Mouse (Mus musculus): ENCODE measurements around the gene Mok.

Gene Mok

GRCm38 (mm10) chr12:110850010-110850928, 9.5 kb upstream of the Mok start, which contains the start of gene Zfp839:
Gene Zfp839 (plus strand): TSS chr12:110850253.
- peak; percentile 88 for DNase-seq (ENCODE audit: low spot score)

DNA sequence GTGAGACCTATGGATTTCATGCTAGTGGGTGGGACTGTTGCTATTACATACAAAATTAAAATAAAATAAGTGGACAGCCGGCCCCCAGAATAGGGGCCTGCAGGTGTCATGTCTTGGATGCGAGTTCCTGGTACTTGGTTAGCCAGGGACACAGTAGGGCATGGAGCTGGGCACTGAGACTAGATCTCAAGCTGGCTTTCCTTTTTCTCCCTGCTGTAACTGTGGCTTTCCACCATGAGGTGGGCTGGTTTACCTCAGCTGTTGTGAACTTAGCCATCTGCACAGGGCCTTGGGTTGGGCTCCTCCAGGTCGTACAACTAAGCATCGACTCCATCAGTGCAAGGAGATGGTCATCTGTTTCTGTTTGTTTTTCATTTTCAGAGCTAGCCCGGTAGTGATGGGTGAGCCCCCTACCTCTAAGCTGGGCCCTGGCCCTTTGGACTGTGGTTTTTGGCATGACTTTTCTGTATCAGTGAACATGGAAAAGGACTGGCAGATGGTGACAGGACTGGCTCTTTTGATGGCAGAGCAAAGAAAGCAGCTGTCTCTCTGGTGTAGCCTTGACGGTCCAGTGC, 5.5 kb upstream of the Mok start:
- DNase-seq (ENCODE audit: low spot score) = no peak

- DNase-seq (ENCODE audit: low spot score) = peak; percentile 85
Observed at GRCm38 (mm10) chr12:110845131-110845880, 4.6 kb upstream of the Mok start.

DNA sequence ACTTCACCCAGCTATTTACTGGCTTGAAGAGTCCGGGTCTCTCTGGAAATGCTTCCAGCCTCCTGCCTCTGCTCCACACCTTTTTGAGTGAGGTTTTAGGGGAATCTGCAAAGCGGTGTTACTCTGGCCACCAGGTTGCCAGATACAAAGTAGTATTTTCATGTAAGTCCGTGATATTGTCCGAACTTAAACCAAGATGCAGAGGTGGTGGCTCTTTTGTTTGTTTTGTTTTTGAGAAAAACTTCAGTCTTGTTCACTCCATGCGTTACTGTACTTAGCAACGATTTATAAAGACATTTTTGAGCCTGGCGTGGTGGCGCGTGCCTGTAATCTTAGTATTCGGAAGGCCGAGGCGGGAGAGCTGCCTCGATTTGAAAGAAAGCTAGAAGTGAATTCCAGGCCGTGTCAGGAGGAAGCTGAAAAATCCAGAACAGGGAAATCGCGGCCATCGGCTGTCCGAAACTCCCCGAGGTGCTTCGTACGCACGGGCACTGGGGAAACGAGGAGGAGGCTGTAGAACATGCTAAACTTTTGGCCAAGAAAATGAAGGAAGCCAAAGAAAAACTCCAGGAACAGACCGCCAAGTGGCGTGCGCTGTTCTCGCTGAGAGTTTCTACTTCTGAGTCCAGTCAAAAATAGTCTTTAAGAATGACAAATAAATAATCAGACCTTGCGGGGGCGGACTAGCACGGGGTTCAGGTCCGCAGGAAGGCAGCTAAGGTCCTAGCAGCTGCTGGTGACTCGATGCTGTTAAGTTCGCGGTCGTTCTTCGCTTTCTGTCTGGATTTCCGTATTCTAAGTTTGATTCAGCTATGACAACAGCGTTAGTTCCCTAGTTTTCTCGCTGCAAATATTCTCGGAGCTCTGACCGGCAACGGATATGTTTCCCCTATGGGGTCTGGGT, 3.7 kb upstream of the Mok start:
- no peak for DNase-seq (ENCODE audit: low spot score)

GRCm38 (mm10) chr12:110843194-110844048, 2.7 kb upstream of the Mok start:
- DNase-seq (ENCODE audit: low spot score) = peak; percentile 83

GRCm38 (mm10) chr12:110841731-110842493, 1.2 kb upstream of the Mok start:
- DNase-seq (ENCODE audit: low spot score) = no peak

- DNase-seq (ENCODE audit: low spot score) = no peak
Observed at GRCm38 (mm10) chr12:110837850-110838249, 2.9 kb downstream of the Mok start.

GRCm38 (mm10) chr12:110837192-110837841, 3.4 kb downstream of the Mok start:
- no peak for DNase-seq (ENCODE audit: low spot score)

DNA sequence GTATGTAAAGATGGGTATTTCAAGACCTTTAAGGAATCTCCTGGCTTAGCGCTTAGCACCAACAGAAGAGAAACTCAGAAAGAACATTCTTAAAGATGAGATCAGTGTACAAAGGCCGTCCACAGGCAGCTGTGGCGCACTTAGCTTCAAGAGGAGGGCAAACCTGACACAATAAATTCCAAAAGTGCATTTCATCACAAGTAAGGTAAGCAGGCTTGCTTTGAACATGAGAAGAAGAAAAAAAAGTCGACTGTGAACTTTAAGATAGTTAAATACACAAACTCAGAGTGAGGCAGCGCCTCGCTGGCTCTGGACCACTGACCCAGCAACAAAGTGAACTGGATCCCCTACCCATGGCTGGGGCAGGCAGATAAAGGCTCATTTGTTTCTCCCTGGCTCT, 4.0 kb downstream of the Mok start:
- DNase-seq (ENCODE audit: low spot score) = no peak

DNA sequence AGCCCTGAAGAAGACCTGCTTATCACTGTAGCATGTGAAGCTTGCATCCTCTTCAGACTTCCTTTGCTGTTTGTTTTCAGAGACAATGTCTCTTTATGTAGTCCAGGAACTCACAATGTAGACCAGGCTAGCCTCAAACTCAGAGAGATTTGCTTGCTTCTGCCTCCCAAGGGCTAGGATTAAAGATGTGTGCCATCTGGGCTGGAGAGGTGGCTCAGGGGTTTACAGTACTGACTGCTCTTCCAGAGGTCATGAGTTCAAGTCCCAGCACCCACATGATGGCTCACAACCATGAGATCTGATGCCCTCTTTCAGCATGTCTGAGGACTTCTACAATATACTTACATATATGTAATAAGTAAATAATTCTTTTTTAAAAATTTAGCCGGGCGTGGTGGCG, 5.6 kb downstream of the Mok start:
- DNase-seq (ENCODE audit: low spot score) = no peak

- no peak for DNase-seq (ENCODE audit: low spot score)
Observed at GRCm38 (mm10) chr12:110830293-110831024, 10.3 kb downstream of the Mok start.

- no peak for DNase-seq (ENCODE audit: low spot score)
Observed at GRCm38 (mm10) chr12:110828908-110829307, 11.8 kb downstream of the Mok start.

- no peak for DNase-seq (ENCODE audit: low spot score)
Observed at GRCm38 (mm10) chr12:110822366-110822765, 18.4 kb downstream of the Mok start.

DNA sequence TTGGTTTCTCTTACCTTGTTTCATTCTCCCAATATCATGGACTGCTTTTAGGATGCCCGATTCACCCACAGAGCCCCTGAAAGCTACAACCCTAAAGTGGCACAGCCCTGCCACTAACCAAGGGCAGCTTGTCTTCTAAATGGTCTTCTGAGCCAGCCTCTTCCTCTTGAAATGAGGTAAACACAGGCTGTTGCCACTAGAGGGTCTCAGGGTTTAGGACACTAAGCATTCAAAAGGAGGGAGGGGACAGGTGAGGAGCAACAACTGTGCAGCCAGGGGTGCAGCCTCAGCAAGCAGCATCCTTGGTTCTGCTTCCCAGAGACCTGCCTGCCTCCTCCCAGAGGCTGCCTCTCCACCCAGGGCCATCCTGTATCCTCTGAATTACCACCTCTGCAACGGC, 19.0 kb downstream of the Mok start:
- DNase-seq (ENCODE audit: low spot score) = no peak

- no peak for DNase-seq (ENCODE audit: low spot score)
Observed at GRCm38 (mm10) chr12:110819367-110819766, 21.4 kb downstream of the Mok start.

DNA sequence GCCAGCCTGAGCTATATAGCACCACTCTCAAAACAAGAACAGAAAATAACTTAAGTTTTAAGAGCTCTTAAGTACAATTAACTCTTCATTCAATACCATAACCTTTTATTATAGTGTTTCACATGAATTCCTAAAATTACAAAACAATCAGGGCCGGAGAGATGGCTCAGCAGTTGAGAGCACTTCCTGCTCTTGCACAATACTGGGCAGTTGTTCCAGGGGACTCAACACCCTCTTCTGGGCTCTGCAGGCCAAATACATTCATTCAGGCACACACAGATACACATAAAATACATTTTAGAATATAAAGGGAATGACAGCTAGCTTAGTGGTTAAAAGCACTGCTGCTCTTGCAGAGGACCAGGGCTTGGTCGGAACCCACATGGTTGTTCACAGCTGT, 23.9 kb downstream of the Mok start:
- no peak for DNase-seq (ENCODE audit: low spot score)

DNA sequence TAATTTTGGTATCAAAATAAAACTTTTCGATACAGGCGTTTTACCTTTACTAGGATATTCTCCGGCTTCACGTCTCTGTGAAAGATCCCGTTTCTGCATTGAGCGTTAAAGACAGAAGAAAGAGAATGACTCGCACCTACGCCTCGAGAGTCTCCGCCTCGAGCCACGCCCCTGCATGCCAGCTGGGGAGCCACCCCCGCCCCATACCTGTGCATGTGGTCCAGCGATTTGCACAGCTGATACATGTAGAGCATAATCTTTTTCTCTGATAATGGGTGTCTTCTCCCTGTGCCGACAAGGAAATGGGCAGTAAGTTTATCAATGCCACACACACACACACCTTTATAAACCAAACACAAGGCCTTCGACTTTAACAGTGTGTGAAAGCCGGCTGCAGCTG, 25.8 kb downstream of the Mok start:
- no peak for DNase-seq (ENCODE audit: low spot score)

DNA sequence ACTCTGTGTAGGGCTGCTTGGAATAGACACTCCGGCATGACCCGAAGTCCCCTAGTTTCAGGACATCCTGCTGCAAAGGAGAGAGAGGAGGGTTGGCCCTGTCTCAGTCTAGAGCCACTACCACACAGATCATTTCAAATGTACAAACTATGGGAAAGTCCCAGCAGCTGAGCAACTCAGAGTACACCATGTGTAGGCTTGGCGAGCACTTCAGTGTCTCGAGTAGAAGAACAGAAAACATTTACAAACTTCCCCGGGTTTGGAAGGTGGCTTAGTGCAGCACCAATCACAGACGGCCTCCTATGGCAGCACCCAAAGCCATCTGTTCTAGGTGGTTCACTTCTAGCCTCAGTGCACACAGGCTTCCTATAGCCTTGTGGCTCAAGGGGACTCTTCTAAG, 27.1 kb downstream of the Mok start:
- DNase-seq (ENCODE audit: low spot score) = no peak

DNA sequence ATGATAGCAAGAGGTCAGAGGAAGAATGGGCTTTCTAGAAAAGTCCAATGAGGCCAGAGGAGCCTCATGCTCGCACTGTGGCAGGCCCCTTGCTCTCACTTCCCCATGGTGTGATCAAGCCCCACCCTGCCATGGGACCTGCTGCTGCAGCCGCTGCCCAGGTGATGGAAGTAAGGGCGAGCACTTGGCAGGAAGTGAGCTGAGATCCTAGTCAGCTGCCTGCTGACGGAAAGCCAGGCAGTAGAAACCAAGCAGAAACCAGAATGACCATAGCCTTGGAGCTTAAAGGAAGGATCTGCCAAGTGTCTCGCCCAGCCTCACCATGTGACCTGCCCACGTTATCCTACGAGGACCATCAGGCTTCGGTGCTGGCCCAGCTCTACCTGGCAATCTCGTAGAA, 27.6 kb downstream of the Mok start:
- no peak for DNase-seq (ENCODE audit: low spot score)

Measured in layer of hippocampus, adult 11-12 months (tissue).